Mouse (Mus musculus): ENCODE measurements around the gene Cbx2. TPM values are rescaled to one million over a fixed set of nuclear protein-coding genes. Genes with fewer than 3 reads are reported as not detected.

Gene Cbx2
- polyA plus RNA-seq, 1 experiment = 0.91 TPM

Other genes with a start within 250 kb of the Cbx2 start
- gene Rbfox3, start 111.4 kb upstream of the Cbx2 start, polyA plus RNA-seq (2012; ENCODE audit: insufficient read depth, insufficient read length, missing spikeins) = not detected in 2 replicates
- gene Enpp7, start 34.8 kb upstream of the Cbx2 start, polyA plus RNA-seq (2012; ENCODE audit: insufficient read depth, insufficient read length, missing spikeins) = not detected in 2 replicates
- gene Cbx8, start 18.0 kb downstream of the Cbx2 start, polyA plus RNA-seq (2012; ENCODE audit: insufficient read depth, insufficient read length, missing spikeins) = 4.7 and 9.1 TPM in 2 replicates
- gene Cbx4, start 63.3 kb downstream of the Cbx2 start, polyA plus RNA-seq (2012; ENCODE audit: insufficient read depth, insufficient read length, missing spikeins) = 37.3 and 37.4 TPM in 2 replicates
- 3.3 and 4.4 TPM in 2 replicates for gene Tbc1d16, start 205.5 kb downstream of the Cbx2 start, polyA plus RNA-seq (2012; ENCODE audit: insufficient read depth, insufficient read length, missing spikeins)
- not detected in 2 replicates for gene Ccdc40, start 205.6 kb downstream of the Cbx2 start, polyA plus RNA-seq (2012; ENCODE audit: insufficient read depth, insufficient read length, missing spikeins)
- 28.3 and 31.9 TPM in 2 replicates for gene Gaa, start 244.9 kb downstream of the Cbx2 start, polyA plus RNA-seq (2012; ENCODE audit: insufficient read depth, insufficient read length, missing spikeins)